Mouse (Mus musculus) liver, adult 2 months (tissue): ENCODE measurements around the gene Myo16.

Experiments
- CTCF ChIP-seq: fragments of 200-500 bp; IDR thresholded peaks from 2 replicates; pipeline ENCODE4 v1.5.1; 2011; ENCODE audit warnings: low read depth, low read length, control low read depth
- POLR2A ChIP-seq: fragments of 200-500 bp; IDR thresholded peaks from 2 replicates; pipeline ENCODE4 v1.6.1; 2011; ENCODE audit warnings: low read length, control low read depth; ENCODE audit not compliant: insufficient read depth; ENCODE audit errors: extremely low read depth

DNA sequence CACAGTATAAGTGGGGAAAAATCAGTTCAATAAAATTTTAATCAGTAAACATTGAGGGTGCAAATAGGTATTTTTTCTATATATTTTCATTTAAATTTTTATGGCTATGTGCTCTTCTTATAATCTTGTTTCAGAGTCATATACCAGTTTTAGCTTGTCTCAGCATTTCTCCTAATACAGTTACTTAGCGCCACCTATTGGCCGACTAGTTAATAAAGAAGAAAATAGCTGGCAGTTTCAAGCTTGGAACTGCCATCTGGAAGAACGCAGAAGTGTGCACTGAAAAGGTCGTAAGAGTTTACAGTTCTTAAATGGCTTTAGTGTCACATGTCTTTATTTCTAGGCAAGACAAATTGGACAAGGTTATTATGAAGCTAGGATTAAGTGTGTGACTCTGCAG lies 248.9 kb downstream of the Myo16 start:
- peak; percentile 53 for TF ChIP-seq CTCF
- TF ChIP-seq POLR2A = no peak
